Mouse (Mus musculus) v-Abl transformed pro-B cells (cell line): Measurements from ENCODE around the gene Cdh13.
"Not testable (repeated sequence)": the region's sequence is repeated elsewhere in the genome, so short reads cannot be mapped to it uniquely, and the experiment has no call there.

Source experiments
- in situ Hi-C, 2 experiments: fragments of 400-800 bp; cut with MboI; formaldehyde crosslinking; loops; one replicate each; pipeline ENCODE4 v1.15.1; 2025; ENCODE audit not compliant: unreplicated experiment in 2 of 2

The Cdh13 gene

GRCm38 (mm10) chr8:119284516-119284915 lies 1001.0 kb downstream of the Cdh13 start:
- in situ Hi-C loops: loop anchor here in 1 of 2 experiments (25.0 kb wide), 1 partner anchor 1647 kb away; no protein-coding TSS in a partner anchor

DNA sequence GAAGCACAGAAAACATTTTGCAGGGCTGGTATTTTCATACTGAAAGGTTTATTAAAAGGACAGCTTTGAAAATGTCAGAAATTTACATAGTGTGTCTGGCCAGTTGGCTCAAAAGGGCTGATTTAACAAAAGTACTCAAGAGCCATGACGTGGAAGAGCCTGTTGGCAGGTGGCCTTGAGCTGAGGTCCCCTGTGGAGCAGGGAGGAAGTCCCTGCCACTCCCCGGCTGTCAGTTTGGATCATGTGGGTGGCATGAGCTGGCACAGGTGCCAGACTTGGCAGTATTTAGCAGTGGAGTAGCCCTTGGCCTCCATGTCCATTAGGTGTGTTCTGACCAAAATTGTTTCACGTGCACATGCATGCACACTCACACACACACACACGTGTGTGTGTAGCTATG lies 1001.4 kb downstream of the Cdh13 start:
- in situ Hi-C loops: loop anchor here in 1 of 2 experiments (25.0 kb wide), 1 partner anchor 1648 kb away; no protein-coding TSS in a partner anchor

- in situ Hi-C loops: loop anchor here in 1 of 2 experiments (10.0 to 25.0 kb wide), 2 partner anchors 1521 to 1658 kb away; no protein-coding TSS in a partner anchor
Observed at GRCm38 (mm10) chr8:119295477-119295876, 1011.9 kb downstream of the Cdh13 start.

DNA sequence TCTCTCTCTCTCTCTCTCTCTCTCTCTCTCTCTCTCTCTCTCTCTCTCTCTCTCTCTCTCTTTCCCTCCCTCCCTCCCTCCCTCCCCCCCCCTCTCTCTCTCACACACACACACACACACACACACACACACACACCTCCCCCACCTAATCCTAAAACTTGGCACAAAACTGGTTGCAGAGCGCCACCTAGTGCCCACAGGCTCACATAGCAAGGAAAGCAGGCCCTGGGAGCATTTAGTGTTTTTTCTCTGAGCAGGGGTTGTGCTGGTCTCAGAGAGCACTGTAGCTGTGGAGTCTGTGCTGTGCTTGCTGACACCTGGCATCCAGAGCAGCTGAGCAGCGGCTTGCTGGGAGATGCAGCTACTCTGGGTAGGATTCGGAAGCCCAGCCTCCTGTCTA lies 1014.2 kb downstream of the Cdh13 start:
- in situ Hi-C loops: loop anchor here in 1 of 2 experiments (10.0 to 25.0 kb wide), 2 partner anchors 1523 to 1660 kb away; no protein-coding TSS in a partner anchor

- in situ Hi-C loops: no loop called here
Observed at GRCm38 (mm10) chr8:119300335-119300734, 1016.8 kb downstream of the Cdh13 start.

- in situ Hi-C loops: no loop called here
Observed at GRCm38 (mm10) chr8:119304196-119304595, 1020.7 kb downstream of the Cdh13 start.

- in situ Hi-C loops: loop anchor here in 1 of 2 experiments (5.0 kb wide), 2 partner anchors 71 to 366 kb away; no protein-coding TSS in a partner anchor
Observed at GRCm38 (mm10) chr8:119311412-119311811, 1027.9 kb downstream of the Cdh13 start.

DNA sequence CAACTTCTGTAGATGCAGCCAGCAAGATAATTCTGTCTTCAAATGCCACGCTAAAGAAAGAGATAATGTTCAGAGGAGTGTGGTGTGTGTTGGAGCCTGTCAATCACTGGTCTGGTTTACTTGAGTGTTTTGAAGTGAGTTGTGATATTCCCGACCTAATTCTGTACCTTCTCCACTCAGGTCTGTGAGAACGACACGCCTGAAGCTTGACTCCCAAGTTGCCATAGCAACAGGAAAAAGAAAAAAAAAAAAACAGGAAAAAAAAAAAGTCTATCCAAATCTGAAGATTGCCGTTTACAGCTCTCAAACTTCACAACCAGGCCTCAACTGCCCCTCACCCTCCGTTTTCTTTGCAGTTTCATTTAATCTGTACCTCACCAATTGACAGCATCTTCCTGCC lies 1039.7 kb downstream of the Cdh13 start:
- in situ Hi-C loops: no loop called here

GRCm38 (mm10) chr8:119339546-119339945 lies 1056.0 kb downstream of the Cdh13 start:
- in situ Hi-C loops: no loop called here

DNA sequence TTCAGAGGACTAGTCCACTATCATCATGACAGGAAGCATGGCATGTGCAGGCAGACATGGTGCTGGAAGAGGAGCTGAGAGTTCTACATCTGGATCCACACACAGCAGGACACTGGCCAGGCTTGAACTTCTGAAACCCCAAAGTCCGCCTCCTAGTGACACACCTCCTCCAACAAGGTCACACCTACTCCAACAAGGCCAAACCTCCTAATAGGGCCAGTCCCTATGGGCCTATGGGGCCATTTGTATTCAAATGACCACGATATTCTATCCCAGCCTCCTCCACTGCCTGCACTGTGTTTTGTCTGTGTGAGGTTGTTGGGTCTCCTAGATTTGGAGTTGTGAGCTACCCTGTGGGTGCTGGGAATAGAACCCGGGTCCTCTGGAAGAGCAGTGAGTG lies 1060.1 kb downstream of the Cdh13 start:
- in situ Hi-C loops: no loop called here

DNA sequence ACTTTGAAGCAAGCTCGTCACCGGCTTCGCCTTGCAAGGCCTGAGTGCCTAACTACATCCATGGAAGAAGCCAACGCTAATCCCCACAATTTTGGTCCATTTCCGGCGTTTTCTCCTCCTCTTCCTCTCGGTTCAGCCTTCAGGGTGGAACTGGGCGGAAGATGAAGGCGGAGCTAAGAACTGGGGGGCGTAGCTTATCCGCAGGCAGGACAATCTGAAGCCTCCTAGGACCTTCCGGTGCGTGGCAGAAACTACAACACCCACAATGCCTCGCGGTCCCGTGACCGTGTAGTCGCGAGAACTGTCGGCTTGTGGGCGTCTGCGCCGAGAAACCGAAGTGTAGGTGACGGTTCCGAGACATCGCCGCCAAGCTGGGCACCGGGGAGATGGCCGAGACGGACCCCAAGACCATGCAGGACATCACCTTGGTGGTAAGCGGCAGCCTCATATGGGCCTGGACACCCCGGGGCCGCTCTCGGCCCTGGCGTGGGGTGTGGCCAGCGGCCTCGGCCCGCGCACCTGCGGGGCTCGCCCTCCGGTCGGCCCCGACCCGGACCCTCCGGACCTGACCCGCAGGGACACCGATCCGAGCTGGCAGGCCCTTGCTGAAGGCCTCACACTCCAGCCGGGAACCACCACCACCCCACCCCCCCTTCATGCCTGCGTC lies 1060.8 kb downstream of the Cdh13 start, which contains the start of gene Hsbp1:
Hsbp1 (plus strand) TSS at position 299 of the 667 bp plus-strand sequence.
- in situ Hi-C loops: no loop called here

- in situ Hi-C loops: no loop called here
Observed at GRCm38 (mm10) chr8:119345029-119345682, 1061.6 kb downstream of the Cdh13 start.

DNA sequence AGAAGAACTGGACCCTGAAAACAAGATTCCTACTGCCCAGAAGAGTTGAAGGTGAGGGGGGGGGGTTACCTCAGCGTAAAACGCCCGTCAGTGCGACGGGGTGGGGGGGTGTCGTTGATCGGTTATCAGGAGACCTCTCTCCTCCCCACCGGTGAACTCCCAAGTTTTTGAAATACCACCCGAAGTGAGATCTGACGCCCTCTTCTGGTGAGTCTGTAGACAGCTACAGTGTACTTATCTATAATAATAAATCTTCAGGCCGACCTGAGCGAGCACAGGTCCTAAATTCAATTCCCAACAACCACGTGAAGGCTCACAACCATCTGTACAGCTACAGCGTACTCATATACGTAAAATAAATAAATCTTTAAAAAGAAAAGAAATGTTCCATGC lies 1062.1 kb downstream of the Cdh13 start:
- in situ Hi-C loops: no loop called here

GRCm38 (mm10) chr8:119351647-119352046 lies 1068.1 kb downstream of the Cdh13 start:
- in situ Hi-C loops: no loop called here

DNA sequence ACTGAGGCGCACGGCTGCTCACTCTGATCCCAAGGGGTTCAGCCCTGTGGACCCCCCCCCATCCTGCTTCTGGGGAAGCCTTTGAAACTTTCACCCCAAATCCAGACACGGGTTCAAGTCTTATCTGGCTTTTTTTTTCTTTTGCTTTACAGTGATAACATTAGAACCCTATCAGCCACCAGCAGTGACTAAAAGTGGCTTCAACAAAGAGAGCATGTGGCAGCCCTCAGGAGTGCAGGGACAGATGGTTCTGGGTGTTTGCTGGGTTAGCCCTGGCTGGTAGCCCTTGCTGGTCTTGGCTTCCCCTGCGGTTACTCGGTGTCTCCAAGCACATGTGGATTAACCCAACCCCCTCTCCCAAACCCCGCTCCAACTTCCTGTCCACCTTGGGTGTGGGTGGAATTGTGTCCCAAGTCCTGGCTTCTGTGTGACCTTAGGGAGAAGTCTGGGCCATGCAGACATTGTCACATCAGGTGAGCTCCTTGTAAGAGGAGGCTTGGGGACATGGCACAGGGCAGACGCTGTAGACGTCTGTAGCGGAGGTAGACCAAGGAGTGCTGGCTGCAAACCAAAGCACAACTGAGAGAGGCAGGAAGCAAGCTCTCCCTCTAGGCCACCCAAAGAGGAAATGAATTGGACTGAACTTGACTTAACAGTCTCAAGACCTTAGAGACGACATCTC lies 1069.6 kb downstream of the Cdh13 start:
- in situ Hi-C loops: no loop called here

- in situ Hi-C loops: no loop called here
Observed at GRCm38 (mm10) chr8:119353659-119354023, 1070.1 kb downstream of the Cdh13 start.

DNA sequence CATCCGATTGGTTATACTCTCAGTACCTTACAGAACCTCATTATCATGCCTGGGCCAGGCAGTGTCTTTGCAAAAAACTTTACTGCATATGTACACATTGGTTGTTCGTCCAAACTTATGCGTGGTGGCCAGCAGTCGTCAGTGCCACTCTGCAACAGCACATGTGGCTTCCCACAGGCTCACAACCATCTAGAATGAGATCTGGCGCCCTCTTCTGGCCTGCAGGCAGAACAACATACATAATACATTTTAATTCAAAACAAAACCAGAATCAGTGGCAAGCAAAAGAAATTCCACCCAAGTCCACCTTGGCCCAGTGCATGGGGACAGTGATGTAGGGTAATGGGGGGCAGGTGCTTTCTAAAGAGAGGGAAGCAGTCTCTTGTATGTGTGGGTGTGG lies 1073.1 kb downstream of the Cdh13 start:
- in situ Hi-C loops: not testable (repeated sequence)

DNA sequence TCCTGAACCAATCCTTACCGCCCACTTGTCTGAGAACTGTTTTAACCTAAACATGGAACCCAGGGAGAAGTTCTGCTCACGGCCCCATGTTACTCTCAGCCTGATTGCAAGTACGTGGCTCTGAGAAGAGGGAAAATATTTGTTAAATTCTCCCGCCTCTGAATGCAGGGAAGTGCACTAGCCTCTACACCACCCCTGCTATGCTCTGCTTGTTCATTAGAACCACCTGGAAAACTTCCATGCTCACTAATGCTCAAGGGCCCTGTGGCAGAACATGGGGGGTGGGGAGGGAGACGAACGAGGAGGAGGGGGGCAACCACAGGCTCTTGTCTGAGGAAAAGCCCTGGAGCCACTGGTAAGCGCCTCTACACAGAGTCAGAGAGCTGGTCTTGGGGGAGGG lies 1074.6 kb downstream of the Cdh13 start:
- in situ Hi-C loops: no loop called here

- in situ Hi-C loops: no loop called here
Observed at GRCm38 (mm10) chr8:119358836-119359235, 1075.3 kb downstream of the Cdh13 start.

GRCm38 (mm10) chr8:119360686-119361295 lies 1077.3 kb downstream of the Cdh13 start:
- in situ Hi-C loops: no loop called here
